Mouse (Mus musculus): ENCODE results near the gene Spata31d1c. TPM values are rescaled to one million over a fixed set of nuclear protein-coding genes. Genes with fewer than 3 reads are reported as not detected.

The Spata31d1c gene
- polyA plus RNA-seq (2017; shearing (Covaris generic)), result not detected

DNA sequence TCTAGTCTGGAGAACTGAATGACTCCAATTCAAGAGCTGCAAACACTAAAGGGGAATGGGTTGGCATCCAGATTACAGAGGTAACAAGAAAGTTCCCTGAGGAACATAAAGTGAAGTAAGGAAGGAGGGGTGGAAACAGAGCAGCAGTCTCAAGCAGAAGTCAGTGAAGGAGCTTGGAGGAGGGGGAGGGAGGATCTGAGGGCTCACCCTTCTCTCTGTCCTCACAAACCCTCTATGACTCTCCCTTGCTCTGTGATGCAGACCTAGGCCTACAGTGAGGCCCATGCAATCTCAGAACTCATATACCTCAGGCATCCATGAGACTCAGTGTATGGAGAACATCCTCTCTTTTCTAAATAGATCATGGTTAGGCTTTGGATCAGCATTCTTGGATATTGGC, at the start of gene Spata31d1c:
Gene Spata31d1c, plus strand, starts transcription at position 301 of the 400 bp plus-strand sequence.
- no peak for ATAC-seq

DNA sequence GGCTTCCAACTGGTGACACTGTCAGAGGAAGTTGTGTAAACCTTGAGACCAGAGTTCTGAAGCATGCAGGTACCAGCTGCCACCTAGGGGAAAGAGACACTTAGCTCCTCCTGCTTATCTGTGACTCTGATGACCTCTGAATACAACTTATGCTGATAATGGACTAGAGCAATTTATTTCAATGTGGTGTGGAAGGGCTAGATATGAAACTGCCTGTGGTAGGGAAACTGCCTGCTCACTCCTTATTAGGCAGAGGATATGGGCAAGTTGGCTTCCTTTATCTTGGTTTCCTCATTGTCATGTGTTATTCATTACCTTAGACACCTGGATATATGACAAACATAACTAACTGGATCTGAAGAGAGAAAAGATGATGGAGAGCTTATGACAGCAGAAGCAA, 44.0 kb upstream of the Spata31d1c start:
- no peak for ATAC-seq

DNA sequence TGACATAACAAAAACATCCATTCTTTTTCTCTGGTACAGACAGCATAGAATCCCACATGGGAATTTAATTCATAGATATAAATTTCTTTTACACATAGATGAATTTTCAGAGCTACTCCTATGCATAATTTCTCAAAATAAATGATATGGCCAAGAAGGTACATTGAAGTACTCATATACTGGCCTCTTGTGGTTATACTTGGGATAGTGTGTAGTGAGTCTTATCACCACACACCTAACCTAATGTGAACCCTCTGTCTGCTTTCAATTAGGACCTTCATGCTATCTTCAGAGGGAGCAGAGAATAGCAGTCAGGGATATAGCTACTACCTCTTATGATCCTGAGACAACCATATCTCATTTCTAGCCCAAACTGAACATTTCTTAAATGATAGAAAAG, 27.4 kb upstream of the Spata31d1c start:
- ATAC-seq, result no peak

DNA sequence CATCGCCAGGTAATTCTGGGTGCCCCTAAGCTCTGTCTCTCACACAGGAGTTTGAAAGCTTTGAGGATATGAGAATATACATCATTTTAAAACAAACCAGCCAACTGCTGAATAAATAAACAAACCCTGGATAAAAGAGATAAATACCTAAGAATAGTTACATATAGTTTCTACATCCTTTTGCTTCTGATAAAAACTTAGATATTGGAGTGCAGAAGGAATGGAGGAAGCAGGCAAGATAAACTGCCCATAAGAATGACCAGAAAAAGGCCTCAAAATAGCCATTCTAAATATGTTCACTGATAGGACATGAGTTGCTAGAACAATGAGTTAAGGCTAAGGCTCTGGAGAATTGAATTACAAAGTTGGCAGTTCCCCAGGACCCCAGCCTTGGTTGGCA, 26.1 kb upstream of the Spata31d1c start:
- no peak for ATAC-seq

DNA sequence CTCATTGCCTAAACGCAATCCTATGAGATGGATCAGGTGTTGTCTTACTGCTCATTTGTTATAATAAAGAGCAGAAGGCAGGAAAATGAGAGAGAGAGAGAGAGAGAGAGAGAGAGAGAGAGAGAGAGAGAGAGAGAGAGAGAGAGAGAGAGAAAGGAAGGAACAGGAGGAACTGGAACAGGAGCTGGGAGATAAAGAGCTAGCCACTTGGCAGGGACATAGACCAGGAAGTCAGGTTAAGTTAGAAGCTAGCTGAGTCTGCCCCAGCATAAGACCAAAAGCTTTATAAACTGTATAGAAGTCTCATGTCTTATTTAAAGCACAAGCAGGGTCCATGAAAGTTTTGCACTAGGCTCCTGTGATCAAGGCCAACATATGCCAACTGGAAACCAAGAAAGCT, 24.9 kb upstream of the Spata31d1c start:
- no peak for ATAC-seq

DNA sequence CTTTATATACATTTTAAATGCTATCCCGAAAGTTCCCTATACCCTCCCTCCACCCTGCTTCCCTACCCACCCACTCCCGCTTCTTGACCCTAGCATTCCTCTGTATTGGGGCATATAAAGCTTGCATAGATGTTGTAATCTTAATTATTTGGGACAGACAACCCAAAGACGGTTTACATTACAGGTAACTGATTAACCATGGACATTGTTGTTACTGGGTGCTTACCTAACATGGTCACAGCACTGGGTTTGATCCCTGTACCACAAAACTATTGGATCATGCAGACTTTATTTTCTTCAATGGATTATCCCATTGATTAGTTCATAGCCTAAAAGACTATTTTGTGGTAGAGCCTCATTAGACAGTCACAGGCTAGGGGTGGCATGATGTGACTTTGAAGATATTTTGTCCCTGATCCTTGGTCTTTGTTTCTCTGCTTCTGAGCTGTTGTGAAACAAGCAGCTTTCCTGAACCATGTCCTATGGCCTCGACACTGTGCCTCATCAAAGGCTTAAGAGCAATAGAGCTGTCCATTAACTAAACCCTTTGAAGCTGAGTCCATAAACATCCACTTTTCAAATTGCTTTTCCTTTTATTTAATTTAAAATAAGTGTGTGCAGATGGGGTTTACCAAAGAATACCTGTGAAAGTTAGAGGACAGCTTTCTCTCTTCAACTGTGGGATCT, 21.7 kb upstream of the Spata31d1c start:
- no peak for ATAC-seq

DNA sequence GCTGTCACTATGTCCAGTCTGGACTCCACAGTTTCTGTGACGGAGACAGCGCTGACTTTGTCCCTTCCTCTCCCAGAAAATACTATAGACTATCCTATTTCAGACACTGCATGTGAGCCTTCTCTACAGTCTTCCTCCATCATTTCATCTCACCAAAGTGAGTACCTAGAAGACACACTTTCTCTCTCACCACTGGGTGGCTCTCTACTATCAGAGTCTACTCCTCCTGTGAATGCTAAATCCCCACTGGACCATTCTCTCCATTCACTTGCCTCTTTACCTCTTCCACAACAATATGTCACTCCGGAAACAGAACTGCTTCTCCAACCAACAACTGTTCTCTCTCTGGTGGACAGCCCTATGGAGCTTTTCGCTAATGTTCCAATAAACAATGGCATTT, 2.2 kb downstream of the Spata31d1c start:
- peak; percentile 45 for ATAC-seq

DNA sequence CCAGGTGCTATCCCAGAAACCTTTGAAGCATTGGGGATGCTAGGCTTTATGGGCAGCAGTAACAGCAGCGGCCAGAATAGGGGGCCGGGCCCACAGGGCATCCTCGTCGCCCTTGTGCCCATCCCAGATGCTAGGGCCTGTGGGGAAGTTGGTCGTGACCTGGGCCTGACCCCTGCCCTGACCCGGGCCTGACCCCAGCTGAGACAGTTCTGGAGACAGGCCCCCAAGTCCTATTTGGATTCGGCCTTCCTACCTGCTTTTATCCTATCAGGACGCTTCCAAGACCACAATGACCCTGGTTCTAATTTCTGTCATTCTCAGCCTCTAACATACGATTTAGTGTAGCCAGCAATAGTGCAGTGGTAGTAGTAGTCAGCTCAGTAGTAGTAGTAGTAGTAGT, 19.8 kb downstream of the Spata31d1c start, which contains the start of gene Prss47:
Gene Prss47, minus strand, starts transcription at position 101 of the 400 bp plus-strand sequence.
- ATAC-seq, result no peak

DNA sequence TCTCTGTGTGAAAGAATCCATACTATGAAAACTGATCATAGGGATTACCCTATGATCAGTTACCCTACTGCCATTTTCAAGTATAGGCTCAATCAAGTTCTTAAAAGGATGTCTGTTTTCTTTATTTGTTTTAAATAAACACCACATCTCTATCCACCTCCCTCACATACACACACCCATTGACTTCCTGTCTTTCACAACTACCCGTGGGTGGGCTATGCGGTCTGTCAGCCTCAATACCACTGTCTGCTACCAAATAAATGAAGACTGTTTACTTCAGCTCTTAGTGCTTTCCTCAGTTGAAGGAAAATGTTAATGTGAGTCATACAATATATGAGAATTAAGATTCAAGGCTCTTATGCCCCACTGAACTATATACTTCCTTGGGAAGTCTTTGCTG, 37.1 kb downstream of the Spata31d1c start:
- ATAC-seq, result peak; percentile 76

Other genes starting within 250 kb of the Spata31d1c start
- not detected for gene Cntnap3, start 129.1 kb upstream of the Spata31d1c start, polyA plus RNA-seq (2017; shearing (Covaris generic))
- not detected for gene Spata31, start 115.7 kb upstream of the Spata31d1c start, polyA plus RNA-seq (2017; shearing (Covaris generic))
- not detected for gene Prss47, start 19.7 kb downstream of the Spata31d1c start, polyA plus RNA-seq (2017; shearing (Covaris generic))
- 10 to 100 TPM; 10.1 to 16.5 TPM for gene Mfsd14b, start 79.9 kb downstream of the Spata31d1c start, polyA plus RNA-seq (2017; shearing (Covaris generic))
- not detected for gene Olfr465-ps1, start 105.0 kb downstream of the Spata31d1c start, polyA plus RNA-seq (2017; shearing (Covaris generic))
- under 1 TPM in 1 of 2 experiments, not detected in 1; 0.08 TPM for gene Olfr466, start 117.2 kb downstream of the Spata31d1c start, polyA plus RNA-seq (2017; shearing (Covaris generic))
- gene Nlrp4f, start 172.9 kb downstream of the Spata31d1c start, polyA plus RNA-seq (2017; shearing (Covaris generic)), result not detected
- gene Gm10775, start 226.5 kb downstream of the Spata31d1c start, polyA plus RNA-seq (2017; shearing (Covaris generic)), result not detected
- gene Zfp369, start 245.8 kb downstream of the Spata31d1c start, polyA plus RNA-seq (2017; shearing (Covaris generic)), result 10 to 100 TPM; 14.5 to 16.7 TPM